Mouse (Mus musculus) retina, adult 2 months (tissue): ENCODE measurements around the gene Olfr878.

Source experiments
- DNase-seq: peaks from one replicate; pipeline ENCODE4 v3.0.0-alpha.2; 2012; ENCODE audit warnings: low read depth, low spot score

Gene Olfr878

DNA sequence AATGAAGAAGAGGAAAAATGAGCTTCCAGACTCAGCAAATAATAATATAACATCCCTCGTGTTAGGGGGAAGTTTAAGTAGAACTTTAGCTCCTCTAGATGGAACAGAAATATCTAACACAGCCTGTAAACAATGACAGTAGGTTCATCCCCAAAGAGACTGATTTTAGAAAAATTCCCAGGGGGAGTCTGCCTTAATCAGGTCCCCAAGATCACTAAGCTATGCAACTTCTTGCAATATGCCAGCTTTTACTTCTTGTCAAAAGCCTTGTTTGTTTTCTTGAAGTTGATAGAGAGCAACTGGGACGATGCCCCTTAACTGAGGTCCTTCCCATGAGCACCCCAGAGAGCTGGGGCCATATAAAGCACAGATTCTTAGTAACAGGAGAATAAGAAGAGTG lies at the start of gene Olfr878:
Gene Olfr878 (plus strand): TSS at position 301 of the 400 bp plus-strand sequence.
- no peak for DNase-seq

DNA sequence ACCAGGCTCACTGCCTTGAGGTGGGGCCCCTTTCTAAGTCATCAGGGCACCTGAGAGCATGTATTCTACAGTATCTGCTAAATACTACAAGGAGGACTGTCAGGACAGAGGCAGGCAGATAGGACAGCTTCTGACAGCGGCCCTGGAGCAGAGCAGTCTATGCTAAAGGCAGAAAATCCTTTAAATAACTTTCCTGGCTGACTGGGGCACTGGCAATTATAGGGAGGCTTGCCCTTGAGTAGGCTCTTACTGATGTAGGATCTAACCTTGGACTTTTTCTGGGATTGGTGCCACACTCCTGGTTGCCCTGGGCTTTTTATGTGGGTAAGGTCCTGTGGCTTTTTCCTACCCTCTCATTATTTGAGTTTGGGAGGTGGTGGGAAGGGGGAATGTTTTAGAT lies 47.4 kb upstream of the Olfr878 start:
- no peak for DNase-seq

DNA sequence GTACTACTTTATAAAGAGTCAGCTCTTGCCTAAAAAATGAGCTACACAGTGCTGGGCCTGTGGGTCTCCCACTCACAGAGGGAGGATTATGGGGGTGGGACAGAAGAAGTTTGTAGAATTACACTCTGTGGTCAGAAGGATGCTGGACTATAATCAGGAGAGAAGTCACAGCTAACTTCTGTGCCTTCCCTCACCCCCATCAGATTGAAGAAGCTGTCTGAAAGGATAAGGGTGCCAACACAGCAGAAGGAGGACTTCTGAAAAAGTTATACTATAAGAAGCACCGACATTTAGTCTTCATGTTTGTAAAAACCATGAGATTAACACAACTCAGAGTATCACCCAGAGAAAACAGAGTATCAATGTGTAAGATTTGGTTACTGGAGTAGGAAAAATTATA lies 46.5 kb upstream of the Olfr878 start:
- no peak for DNase-seq

DNA sequence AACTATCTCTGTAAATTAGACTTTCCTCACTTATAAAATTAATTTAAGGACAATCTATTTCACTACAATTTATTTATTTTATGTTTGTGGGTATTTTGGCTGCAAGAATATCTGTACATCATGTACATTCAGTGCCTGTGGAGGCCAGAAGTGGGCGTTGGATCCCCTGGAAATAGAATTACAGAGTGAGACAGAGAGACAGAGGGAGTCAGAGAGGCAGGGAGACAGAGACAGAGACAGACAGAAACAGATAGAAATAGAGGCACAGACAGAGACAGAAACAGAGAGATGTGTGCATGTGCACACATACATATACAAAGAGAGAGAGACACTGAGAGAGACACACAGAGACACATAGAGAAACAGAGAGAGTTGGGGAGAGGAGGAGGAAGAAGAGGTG lies 46.1 kb upstream of the Olfr878 start:
- no peak for DNase-seq

DNA sequence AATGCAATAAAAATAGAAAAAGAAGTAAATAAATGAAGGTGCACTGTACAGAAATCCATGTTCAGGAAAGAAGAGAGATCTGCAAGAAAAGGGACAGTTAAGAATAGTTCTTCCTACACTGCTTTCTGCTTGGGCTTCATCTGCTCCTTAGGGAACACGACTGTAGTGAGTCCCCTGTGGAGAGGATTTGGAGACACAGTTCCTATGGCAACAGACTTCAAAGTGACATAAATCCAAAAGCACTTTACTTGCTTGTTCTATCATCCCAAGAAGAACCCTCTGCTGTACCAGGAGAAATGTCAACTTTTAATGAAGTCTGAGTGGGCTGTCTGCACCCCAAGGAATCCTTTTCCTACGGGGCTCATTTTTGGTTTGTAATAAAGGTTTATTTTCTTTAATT lies 26.7 kb upstream of the Olfr878 start:
- DNase-seq, result no peak

DNA sequence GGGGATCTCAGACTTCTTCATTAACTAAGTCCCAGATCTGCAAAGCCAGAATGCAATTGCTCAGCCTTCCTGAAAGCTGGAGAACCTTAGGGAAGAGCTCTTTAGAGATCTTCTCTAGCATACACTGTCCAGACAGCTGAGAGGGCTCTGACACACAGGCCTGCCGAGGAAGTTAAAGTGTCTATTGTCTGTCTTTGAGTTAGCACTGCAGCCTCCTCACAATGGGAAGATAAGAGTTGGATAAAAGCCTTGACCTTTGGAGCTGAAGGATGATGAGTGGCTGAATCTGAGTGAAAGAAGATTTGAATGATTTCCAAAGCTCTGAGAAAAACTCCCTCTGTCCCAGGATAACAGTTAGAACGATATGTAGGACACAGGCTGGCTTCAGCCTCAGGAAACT lies 21.0 kb upstream of the Olfr878 start, which contains the start of gene Olfr145:
Gene Olfr145 (plus strand): TSS at position 64 of the 400 bp plus-strand sequence.
- DNase-seq, result no peak

DNA sequence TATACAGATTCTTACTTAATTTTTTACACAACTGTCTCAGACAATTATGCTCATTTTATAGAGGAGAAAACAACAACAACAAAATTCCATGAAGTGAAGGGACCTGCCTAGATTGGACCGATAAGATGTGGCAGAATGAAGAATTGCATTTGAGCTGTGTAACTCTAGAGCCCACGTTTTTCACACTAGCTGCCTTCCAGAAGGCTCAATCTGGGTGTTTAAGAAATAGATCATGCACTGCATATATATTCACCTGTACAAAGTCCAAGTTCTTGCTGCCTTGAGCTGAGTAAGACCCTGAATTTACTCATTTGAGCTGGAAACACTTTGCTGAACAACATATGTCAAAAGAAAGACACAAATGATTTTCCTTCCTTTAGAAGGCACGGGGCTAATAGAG lies 12.1 kb upstream of the Olfr878 start:
- DNase-seq, result no peak

DNA sequence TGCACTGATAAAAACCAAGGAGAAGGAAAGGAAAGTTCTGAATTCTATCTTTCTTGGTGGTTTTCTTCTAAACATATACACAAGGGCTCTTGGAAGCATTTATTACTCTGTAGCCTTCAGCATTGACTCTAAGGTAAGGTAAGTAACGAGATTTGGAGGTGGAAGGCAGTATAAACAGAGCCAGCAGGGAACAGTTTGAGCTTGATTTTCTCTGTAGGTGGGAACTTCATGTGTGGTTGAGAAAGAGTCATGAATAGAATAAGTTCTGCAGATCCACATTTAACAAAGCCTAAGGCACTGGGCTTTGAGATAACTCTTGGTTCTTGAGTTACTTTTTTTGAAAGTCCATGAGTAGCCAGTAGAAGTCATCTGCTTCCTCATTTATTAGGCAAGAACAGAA lies 378 bp downstream of the Olfr878 start:
- no peak for DNase-seq

DNA sequence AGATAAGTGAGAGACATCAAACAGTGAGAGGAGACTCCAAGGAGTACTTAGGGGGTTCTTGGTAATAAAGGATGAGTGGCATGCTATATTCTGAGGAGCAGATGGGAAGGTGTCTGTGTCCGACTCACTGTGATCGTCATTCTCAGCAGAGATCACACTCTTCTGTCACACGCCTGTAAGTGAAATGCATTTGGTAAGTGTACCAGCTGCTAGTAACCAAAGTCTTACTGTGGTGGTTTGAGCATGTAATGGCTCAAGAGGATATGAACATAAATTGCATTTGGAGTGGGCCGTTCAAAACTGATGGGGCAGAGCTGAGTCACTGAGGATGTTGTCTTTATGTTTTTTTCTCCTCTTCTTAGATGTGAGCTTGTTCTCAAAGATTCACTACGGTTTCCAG lies 6.6 kb downstream of the Olfr878 start:
- DNase-seq, result no peak

DNA sequence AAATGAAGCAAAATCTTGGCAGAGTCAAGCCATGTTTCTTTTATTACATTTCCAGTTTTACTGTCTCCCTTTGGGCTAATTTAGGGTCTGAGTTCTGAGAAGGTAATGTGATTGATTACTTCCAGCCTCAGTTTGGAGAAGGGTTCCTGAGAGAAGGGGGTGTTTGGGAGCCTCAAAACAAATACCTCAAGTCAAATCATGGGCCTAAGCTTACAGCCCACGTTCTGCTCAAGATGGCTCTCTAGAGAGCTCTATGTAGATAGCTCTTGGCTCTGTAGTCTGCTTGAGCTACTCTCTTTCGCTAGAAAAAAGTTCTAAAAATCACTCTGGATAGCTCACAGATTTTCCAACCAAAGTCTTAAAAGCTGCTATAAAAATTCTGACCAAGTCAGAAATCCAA lies 7.8 kb downstream of the Olfr878 start:
- no peak for DNase-seq

DNA sequence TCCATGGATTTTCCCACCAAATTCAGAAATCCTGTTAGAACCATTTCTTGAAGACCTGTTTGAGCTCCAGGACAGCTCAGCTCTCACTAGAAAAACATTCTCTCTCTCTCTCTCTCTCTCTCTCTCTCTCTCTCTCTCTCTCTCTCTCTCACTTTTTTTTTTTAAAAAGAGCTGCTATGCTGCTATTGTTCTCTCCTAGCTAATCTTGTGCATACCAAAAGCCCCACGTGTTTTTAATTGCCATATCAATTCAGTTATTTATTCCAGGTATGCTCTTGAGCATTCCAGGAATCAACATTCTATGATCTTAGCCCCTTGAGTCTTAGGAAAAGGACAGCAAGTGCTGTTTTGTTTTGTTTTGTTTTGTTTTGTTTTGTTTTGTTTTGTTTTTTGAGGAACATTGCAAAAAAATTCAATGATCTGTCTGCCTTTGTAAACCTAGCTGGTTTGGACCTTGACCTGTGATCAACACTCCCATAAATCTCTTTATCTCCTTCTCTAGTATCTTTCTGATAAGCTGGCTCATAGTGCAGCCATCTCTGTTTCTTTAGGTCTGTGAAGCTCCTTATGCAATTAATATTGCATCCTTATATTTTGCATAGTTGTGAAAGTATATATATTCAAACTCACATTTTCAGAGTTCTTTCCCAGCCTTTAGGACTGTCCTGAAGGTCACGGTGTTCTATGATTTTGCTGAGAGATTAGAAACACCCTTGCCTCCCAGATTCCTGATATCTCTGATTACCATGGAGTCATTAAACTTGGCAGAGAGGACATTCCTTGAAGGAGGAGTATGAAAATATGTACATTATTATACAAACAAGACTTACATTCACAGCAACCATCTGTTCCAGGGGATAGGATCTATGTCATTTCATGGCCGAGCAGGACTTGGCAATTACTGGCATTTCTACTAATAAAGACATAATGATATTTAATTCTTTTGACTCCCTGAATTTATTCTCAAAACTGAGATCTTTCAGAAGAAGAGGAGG lies 8.7 kb downstream of the Olfr878 start:
- DNase-seq, result no peak

DNA sequence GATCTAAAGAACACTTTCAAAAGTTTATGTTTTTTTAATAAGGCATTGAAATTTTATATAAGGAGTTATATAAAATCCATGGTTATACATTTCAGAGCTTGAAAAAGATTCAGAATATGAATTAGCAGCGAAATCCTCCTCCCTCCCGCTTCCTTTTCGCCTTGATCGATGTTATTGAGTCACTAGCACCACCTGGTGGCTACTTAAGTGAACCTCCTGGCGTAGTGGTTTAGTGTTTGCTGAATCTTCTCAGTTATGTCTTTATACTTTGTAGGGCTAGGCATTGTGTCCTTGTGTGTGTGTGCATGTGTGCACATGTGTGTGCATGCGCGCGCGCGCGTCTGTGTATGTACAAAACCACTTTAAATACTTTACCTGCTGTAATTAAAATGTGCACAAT lies 14.9 kb downstream of the Olfr878 start:
- DNase-seq, result peak; percentile 47

DNA sequence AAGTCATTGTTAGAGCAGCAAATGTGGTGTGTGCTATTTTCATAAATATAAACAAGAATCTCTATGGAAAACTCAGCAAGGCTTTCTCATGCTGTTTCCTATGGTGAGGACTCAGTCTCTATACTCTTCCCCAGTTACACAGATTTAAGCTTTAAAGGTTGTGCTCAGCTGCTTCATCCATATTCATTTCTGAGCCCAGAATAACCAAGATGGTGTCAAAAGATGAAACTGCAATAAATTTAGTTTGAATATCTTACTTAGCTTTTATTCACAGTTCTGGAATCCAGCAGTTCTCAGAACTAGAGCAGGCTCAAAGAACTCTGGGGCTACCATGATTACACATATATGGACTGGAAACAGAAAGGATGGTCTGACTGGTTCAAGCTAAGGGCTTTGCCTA lies 16.5 kb downstream of the Olfr878 start:
- no peak for DNase-seq

DNA sequence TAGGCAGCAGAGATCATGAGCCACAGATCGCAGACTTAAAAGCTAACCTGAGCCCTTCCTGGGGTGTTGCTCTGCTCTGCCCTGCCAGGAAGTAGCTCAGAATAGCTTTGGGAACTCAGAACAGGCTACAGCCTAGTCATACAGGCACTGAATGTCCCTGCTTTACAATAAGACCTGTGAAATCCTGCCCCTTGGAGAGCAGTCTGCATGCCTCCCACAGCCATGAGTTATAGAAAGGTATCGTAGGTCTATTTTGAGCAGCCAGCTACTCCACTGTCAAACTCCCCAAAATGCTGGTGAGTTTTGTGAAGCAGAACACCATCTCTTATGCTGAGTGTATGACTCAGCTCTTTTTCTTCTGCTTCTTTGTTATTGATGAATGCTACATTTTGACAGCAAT lies 23.5 kb downstream of the Olfr878 start:
- DNase-seq, result no peak
